Mouse (Mus musculus) thymus, adult 2 months (tissue): Measurements from ENCODE around the gene Snapc3. TPM values are rescaled to one million over a fixed set of nuclear protein-coding genes. Genes with fewer than 3 reads are reported as not detected.

ENCODE experiments used
- DNase-seq: peaks from one replicate; pipeline ENCODE4 v3.0.0; 2021
- H3K27ac ChIP-seq: fragments of 200-500 bp; 2 replicates; pipeline ENCODE4 v1.5.1; 2012; ENCODE audit warnings: low read length, control low read depth; ENCODE audit not compliant: control insufficient read depth, insufficient read depth
- H3K27me3 ChIP-seq: fragments of 200-500 bp; 2 replicates; pipeline ENCODE4 v1.6.1; 2012; ENCODE audit warnings: mild to moderate bottlenecking, low read length, moderate library complexity, mixed read lengths; ENCODE audit not compliant: control insufficient read depth, insufficient read depth
- H3K36me3 ChIP-seq: fragments of 200-500 bp; 2 replicates; pipeline ENCODE4 v1.6.1; 2012; ENCODE audit warnings: mild to moderate bottlenecking, low read length, moderate library complexity; ENCODE audit not compliant: control insufficient read depth, insufficient read depth
- H3K4me1 ChIP-seq: fragments of 200-500 bp; replicated peaks from 2 replicates; pipeline ENCODE4 v1.6.1; 2012; ENCODE audit warnings: low read length; ENCODE audit not compliant: control insufficient read depth, insufficient read depth
- H3K4me3 ChIP-seq: fragments of 200-500 bp; 2 replicates; pipeline ENCODE4 v1.5.1; 2012; ENCODE audit warnings: mild to moderate bottlenecking, low read length, control low read depth, moderate library complexity; ENCODE audit not compliant: control insufficient read depth, insufficient read depth
- CTCF ChIP-seq: fragments of 200-500 bp; IDR thresholded peaks from 2 replicates; pipeline ENCODE4 v1.5.1; 2012; ENCODE audit warnings: mild to moderate bottlenecking, control low read depth, low read length, moderate library complexity, borderline replicate concordance; ENCODE audit not compliant: control insufficient read depth, poor library complexity, insufficient read depth; ENCODE audit errors: extremely low read depth
- POLR2A ChIP-seq: fragments of 200-500 bp; IDR thresholded peaks from 2 replicates; pipeline ENCODE4 v1.6.1; 2012; ENCODE audit warnings: mild to moderate bottlenecking, low read length, control low read depth, moderate library complexity; ENCODE audit not compliant: control insufficient read depth, poor library complexity, insufficient read depth; ENCODE audit errors: extremely low read depth
- WGBS: fragments of 180-500 bp; shearing (Covaris S2); methylation state at CpG from one replicate; pipeline ENCODE4 v1.1.7; 2018; 5-methylcytosine and 5-hydroxymethylcytosine counted together
- polyA plus RNA-seq: library from polyadenylated mRNA; depleted of rRNA; stranded (reverse); fragments of >200 nt; gene quantifications from 2 replicates; pipeline ENCODE4 v1.2.3, GENCODE M21; 2012

Snapc3 gene
- polyA plus RNA-seq, 1 experiment, result 44.1 TPM

DNA sequence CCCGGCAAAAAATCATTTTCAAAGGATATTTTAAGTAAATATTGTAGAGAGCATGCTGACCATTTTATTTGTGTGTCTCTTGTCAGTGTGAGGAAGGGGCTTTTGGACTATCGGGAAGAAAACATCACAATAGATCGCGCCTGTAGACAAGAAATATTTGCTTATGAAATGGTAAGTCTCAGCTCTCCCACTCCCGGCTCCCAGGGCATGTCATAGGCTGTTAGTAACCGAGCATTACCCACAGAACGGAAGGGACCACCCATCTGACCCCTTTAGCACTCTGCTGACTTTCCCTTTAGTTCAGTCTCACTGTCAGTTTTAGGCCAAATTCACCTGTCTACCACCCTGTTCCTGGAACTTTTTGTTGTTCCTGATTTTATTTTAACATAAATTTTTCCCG, 10.2 kb downstream of the Snapc3 start:
- TF ChIP-seq POLR2A, result no peak
- H3K27ac ChIP-seq, result no peak overlapping the region
- H3K36me3 ChIP-seq, result peaks cover 38% of the 10 kb centered on the region
- DNase-seq, result no peak
- no peaks in the 10 kb centered on the region for H3K27me3 ChIP-seq
- H3K4me3 ChIP-seq, result no peak overlapping the region
- H3K4me1 ChIP-seq, result no peaks in the 10 kb centered on the region
- 97% methylated on average over 8 of the region's 8 CpGs for WGBS

DNA sequence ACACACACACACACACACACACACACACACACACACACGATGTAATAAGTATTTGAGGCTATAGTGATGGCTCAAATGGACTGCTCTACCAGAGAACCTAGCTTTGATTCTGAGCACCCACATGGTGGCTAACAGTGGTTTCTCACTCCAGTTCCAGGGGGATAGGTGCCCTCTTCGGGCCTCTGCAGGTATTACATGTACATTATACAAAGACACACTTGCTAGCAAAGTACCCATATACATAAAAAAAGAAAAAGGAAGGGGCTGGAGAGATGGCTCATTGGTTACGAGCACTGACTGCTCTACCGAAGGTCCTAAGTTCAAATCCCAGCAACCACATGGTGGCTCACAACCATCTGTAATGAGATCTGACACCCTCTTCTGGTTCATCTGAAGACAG, 11.3 kb downstream of the Snapc3 start:
- TF ChIP-seq CTCF, result no peak
- no peaks in the 10 kb centered on the region for H3K27me3 ChIP-seq
- peaks cover 33% of the 10 kb centered on the region for H3K36me3 ChIP-seq
- no peaks in the 10 kb centered on the region for H3K4me1 ChIP-seq
- peak; percentile 35 for DNase-seq
- H3K27ac ChIP-seq, result no peak overlapping the region
- no peak overlapping the region for H3K4me3 ChIP-seq
- 96% methylated on average over 4 of the region's 4 CpGs for WGBS

- WGBS, result 97% methylated on average over 7 of the region's 7 CpGs
- no peak overlapping the region for H3K27ac ChIP-seq
- no peaks in the 10 kb centered on the region for H3K4me1 ChIP-seq
- peaks cover 54% of the 10 kb centered on the region for H3K36me3 ChIP-seq
- TF ChIP-seq POLR2A (no peak), CTCF (no peak)
- no peak for DNase-seq
- no peaks in the 10 kb centered on the region for H3K27me3 ChIP-seq
- no peak overlapping the region for H3K4me3 ChIP-seq
These were observed 14.4 kb downstream of the Snapc3 start for GRCm38 (mm10) chr4:83431950-83432349.

DNA sequence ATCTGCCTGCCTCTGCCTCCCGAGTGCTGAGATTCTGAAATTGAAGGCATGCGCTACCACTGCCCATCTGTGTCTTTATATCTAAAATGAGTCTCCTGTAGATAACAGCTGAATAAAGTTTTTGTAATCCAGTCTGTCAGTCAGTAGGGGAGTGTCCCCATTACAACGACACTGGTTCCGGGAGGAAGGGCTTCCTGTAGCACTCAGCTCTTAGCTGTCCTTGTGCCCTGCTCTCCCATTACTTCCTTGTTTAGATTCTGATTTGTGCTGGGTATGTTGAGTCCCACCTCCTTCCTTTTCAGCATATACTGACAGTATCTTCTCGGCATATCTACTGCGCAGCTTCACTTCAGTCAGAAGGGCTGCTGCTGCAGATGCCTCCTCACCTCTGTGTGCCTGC, 15.4 kb downstream of the Snapc3 start:
- 97% methylated on average over 6 of the region's 6 CpGs for WGBS
- TF ChIP-seq CTCF (no peak), POLR2A (no peak)
- no peak for DNase-seq
- Histone ChIP-seq H3K27ac (no peak overlapping the region), H3K4me1 (no peaks in the 10 kb centered on the region), H3K36me3 (peaks cover 56% of the 10 kb centered on the region), H3K4me3 (no peak overlapping the region), H3K27me3 (no peaks in the 10 kb centered on the region)

GRCm38 (mm10) chr4:83436375-83436774, 18.9 kb downstream of the Snapc3 start:
- WGBS, result 99% methylated on average over 8 of the region's 8 CpGs
- TF ChIP-seq POLR2A, result no peak
- TF ChIP-seq CTCF, result no peak
- DNase-seq, result no peak
- Histone ChIP-seq H3K27ac (no peak overlapping the region), H3K4me1 (no peaks in the 10 kb centered on the region), H3K27me3 (no peaks in the 10 kb centered on the region), H3K4me3 (no peak overlapping the region), H3K36me3 (peaks cover 60% of the 10 kb centered on the region)

DNA sequence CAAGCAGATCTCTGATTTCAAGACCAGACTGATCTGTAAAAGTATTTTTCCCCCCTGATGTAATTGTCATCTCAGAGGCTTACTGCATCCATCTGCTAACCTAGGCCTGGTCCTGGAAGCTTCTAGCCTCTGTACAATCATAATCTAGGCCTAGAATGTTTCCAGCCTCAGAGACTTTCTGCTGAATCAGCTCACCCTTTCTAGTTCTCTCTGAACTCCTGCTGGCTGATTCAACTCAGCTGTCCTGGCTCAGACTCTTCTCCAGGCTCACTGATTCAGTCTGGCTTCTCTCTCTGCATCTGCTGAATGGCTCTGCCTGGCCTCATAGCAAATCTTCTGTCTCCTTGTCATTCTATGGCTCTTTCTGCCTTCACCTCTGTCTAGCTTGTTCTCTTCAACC, 20.6 kb downstream of the Snapc3 start:
- Histone ChIP-seq H3K4me3 (no peak overlapping the region), H3K36me3 (peaks cover 66% of the 10 kb centered on the region), H3K27me3 (no peaks in the 10 kb centered on the region), H3K27ac (no peak overlapping the region), H3K4me1 (no peaks in the 10 kb centered on the region)
- TF ChIP-seq POLR2A (no peak), CTCF (no peak)
- no peak for DNase-seq

- TF ChIP-seq CTCF (no peak), POLR2A (no peak)
- Histone ChIP-seq H3K4me1 (no peaks in the 10 kb centered on the region), H3K27ac (no peak overlapping the region), H3K27me3 (no peaks in the 10 kb centered on the region), H3K36me3 (peaks cover 61% of the 10 kb centered on the region), H3K4me3 (no peak overlapping the region)
- no peak for DNase-seq
- WGBS, result 68% methylated on average over 5 of the region's 5 CpGs
These were observed 21.5 kb downstream of the Snapc3 start for GRCm38 (mm10) chr4:83439045-83439444.

DNA sequence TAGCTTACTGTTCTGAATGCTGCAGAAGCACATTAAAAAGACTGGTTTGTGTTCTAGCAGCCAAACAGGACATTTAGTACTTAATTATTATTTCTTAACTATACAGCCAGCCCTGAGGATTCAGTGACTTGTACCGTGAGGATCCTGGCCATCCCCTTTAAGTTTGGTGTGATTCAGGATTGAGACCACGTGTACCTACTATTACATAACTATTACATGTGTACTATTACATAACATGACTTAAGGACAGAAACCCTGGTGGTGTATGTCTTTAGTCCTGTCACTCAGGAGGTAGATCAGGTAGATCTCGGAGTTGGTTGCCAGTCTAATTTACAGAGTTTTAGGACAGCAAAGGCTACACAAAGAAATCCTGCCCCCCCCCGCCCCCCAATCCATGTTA, 23.5 kb downstream of the Snapc3 start:
- no peaks in the 10 kb centered on the region for H3K27me3 ChIP-seq
- no peaks in the 10 kb centered on the region for H3K4me1 ChIP-seq
- DNase-seq, result no peak
- no peak overlapping the region for H3K27ac ChIP-seq
- 91% methylated on average over 4 of the region's 4 CpGs for WGBS
- TF ChIP-seq POLR2A, result no peak
- no peak for TF ChIP-seq CTCF
- H3K36me3 ChIP-seq, result peaks cover 45% of the 10 kb centered on the region
- no peak overlapping the region for H3K4me3 ChIP-seq
